10 mouse cellular contexts compared by ENCODE assay signal in the genomic region with DNA sequence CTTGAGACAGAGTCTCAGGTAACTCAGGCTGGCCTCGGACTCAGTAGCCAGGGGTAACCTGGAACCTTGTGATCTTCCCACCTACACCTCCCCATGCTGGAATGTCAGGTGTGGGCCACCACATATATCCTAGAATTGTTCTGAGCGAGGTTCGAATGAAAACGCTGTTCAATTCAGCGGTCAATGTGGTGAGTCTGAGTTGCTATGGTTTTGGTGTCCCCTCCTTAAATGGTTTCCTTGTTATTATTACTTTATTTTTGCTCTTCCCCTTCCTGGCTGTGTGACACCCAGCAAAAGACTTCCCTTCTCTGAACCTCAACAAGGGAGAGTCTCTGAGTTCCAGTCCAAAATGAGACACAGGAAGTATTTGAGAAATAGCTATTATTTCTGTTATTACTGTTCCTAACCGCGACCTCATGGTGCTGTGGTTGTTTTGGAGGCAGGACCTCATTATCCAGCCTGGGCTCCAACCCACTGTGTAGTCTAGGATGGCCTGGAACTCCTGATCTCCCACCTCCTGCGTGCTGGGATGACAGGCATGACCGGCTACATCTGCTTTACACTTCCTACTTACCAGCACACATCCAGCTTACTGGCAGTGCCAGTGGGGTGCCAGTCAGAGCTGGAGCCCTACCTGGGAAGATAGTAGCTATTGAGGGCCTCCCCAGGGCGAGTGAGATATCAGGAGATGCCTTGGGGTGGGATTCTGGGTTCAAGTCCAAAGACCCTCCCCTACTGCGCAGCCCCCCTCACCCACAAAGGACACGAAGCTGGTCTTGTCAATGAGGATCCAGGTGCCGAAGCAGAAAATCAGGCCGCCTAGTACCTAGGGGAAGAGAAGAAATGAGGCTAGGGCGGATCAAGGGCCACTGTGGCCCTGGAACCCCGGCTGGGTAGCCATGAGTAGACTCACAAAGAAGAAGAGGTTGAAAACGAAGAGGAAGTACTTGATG. TPM values are rescaled to one million over a fixed set of nuclear protein-coding genes. Genes with fewer than 3 reads are reported as not detected.
A peak's percentile ranks its signal among the peaks of the same experiment; 100 is the strongest.
DNase-seq lines count a peak whose midpoint lies in the region; ATAC-seq lines count a peak whose summit lies in the region.
"Had no signal": no experiment of that assay in that cellular context is flagged by ENCODE, and none has a peak within 500 bp of the region (broad histone marks: within the 10 kb centered on the region; RNA-seq: fewer than 3 reads in every experiment).

No protein-coding gene starts in this region.

- intact Hi-C loops in heart, postnatal 25 days (cut with DNase I), result no loop called here
- intact Hi-C loops in left cerebral cortex, postnatal 4 days (cut with DNase I), result no loop called here

- H3K4me3 ChIP-seq in heart, embryonic 10.5 days, result no peak overlapping the region
- H3K4me3 ChIP-seq: neural tube, embryonic 12.5 days had no signal

- 76% methylated on average over 17 of the region's 17 CpGs for WGBS in heart, embryonic 10.5 days

- peaks cover 53% of the 10 kb centered on the region for H3K27me3 ChIP-seq in heart, embryonic 10.5 days (ENCODE audit: insufficient read depth, poor library complexity, severe bottlenecking)

- ATAC-seq in erythroblast, adult 5-6 weeks (replicated peaks; ENCODE audit: low FRiP score, poor library complexity, severe bottlenecking), result 0 out of 2 replicates have a peak, but pooled peaks have one; percentile 4
- ATAC-seq in megakaryocyte, adult 5-6 weeks (ENCODE audit: poor library complexity, severe bottlenecking), result peak; percentile 37

- peak; percentile 70 for DNase-seq in heart, embryonic 10.5 days (ENCODE audit: low spot score)
- no peak for DNase-seq in heart, postnatal 25 days (ENCODE audit: low spot score)
- peak; percentile 39 for DNase-seq in CD4-positive helper T cell, adult 2 months (ENCODE audit: low read depth, low spot score)
- DNase-seq in left cerebral cortex, adult 18-20 months (ENCODE audit: low spot score in 2 of 2), result no peak
- no peak for DNase-seq in left cerebral cortex, postnatal 4 days
- no peak for DNase-seq in ovary, postnatal 36 days (ENCODE audit: low spot score)

- peaks cover 55% of the 10 kb centered on the region for H3K4me1 ChIP-seq in heart, embryonic 10.5 days

- no peaks in the 10 kb centered on the region for H3K9me3 ChIP-seq in heart, embryonic 10.5 days
- H3K9me3 ChIP-seq: neural tube, embryonic 12.5 days had no signal

- 0 out of 2 replicates have a peak overlapping the region, but pooled peaks have one; percentile 10 for H3K27ac ChIP-seq in heart, embryonic 10.5 days
- H3K27ac ChIP-seq: neural tube, embryonic 12.5 days had no signal

- peaks cover 2% of the 10 kb centered on the region for H3K36me3 ChIP-seq in heart, embryonic 10.5 days

RNA-seq across cellular contexts. Expression of gene Cd37, which starts 0.9 kb away (rescaled TPM):
- polyA plus RNA-seq in heart, embryonic 10.5 days (2016; fragmentation: Nextera tagmentation; extraction: Ambion mirVana), result 1.5 and 2.3 TPM in 2 replicates
- 1 to 10 TPM; 2.9 to 3.2 TPM for total RNA-seq in heart, postnatal 25 days (2021)
- total RNA-seq in erythroblast, adult 5-6 weeks (2015; ENCODE audit: low replicate concordance), result 38.9 and 50.1 TPM in 2 replicates
- 18.7 and 20.7 TPM in 2 replicates for total RNA-seq in erythroblast, adult 5-6 weeks (2017; ENCODE audit: low replicate concordance)
- total RNA-seq in megakaryocyte, adult 5-6 weeks (2015), result 105 and 111 TPM in 2 replicates
- 67.9 and 74.9 TPM in 2 replicates for total RNA-seq in megakaryocyte, adult 5-6 weeks (2017)
- 1 to 10 TPM; 4.8 to 5.3 TPM for total RNA-seq in left cerebral cortex, adult 18-20 months (2021)
- 1 to 10 TPM; 2.5 to 2.6 TPM for total RNA-seq in left cerebral cortex, postnatal 4 days (2021)

RNA-seq across cellular contexts. Expression of gene Slc6a16, which starts 2.9 kb away (rescaled TPM):
- 0.50 and 0.83 TPM in 2 replicates for polyA plus RNA-seq in heart, embryonic 10.5 days (2016; fragmentation: Nextera tagmentation; extraction: Ambion mirVana)
- not detected for total RNA-seq in heart, postnatal 25 days (2021)
- not detected in 2 replicates for total RNA-seq in erythroblast, adult 5-6 weeks (2015; ENCODE audit: low replicate concordance)
- total RNA-seq in erythroblast, adult 5-6 weeks (2017; ENCODE audit: low replicate concordance), result not detected in 2 replicates
- not detected in 2 replicates for total RNA-seq in megakaryocyte, adult 5-6 weeks (2015)
- total RNA-seq in megakaryocyte, adult 5-6 weeks (2017), result not detected in 2 replicates
- 1 to 10 TPM; 1.7 to 1.9 TPM for total RNA-seq in left cerebral cortex, adult 18-20 months (2021)
- 1 to 10 TPM; 1.2 to 1.8 TPM for total RNA-seq in left cerebral cortex, postnatal 4 days (2021)
- total RNA-seq: adrenal gland, postnatal 14 days had no signal

RNA-seq across cellular contexts. Expression of gene Tead2, which starts 22.5 kb away (rescaled TPM):
- 161 and 210 TPM in 2 replicates for polyA plus RNA-seq in heart, embryonic 10.5 days (2016; fragmentation: Nextera tagmentation; extraction: Ambion mirVana)
- 10 to 100 TPM in 1 of 2 experiments, 1 to 10 TPM in 1; 7.0 to 12.0 TPM for total RNA-seq in heart, postnatal 25 days (2021)
- not detected in 2 replicates for total RNA-seq in erythroblast, adult 5-6 weeks (2015; ENCODE audit: low replicate concordance)
- 0.42 and 0.51 TPM in 2 replicates for total RNA-seq in erythroblast, adult 5-6 weeks (2017; ENCODE audit: low replicate concordance)
- 0.07 TPM in 1 of 2 replicates, not detected in the other for total RNA-seq in megakaryocyte, adult 5-6 weeks (2015)
- not detected in 2 replicates for total RNA-seq in megakaryocyte, adult 5-6 weeks (2017)
- 1 to 10 TPM; 2.1 to 4.3 TPM for total RNA-seq in left cerebral cortex, adult 18-20 months (2021)
- 10 to 100 TPM; 15.1 to 17.6 TPM for total RNA-seq in left cerebral cortex, postnatal 4 days (2021)

RNA-seq across cellular contexts. Expression of gene Dkkl1, which starts 26.1 kb away (rescaled TPM):
- polyA plus RNA-seq in heart, embryonic 10.5 days (2016; fragmentation: Nextera tagmentation; extraction: Ambion mirVana), result 1.2 and 1.9 TPM in 2 replicates
- not detected for total RNA-seq in heart, postnatal 25 days (2021)
- total RNA-seq in erythroblast, adult 5-6 weeks (2015; ENCODE audit: low replicate concordance), result 6.3 and 20.8 TPM in 2 replicates
- total RNA-seq in erythroblast, adult 5-6 weeks (2017; ENCODE audit: low replicate concordance), result 0.56 TPM in 1 of 2 replicates, not detected in the other
- total RNA-seq in megakaryocyte, adult 5-6 weeks (2015), result 1.0 and 1.6 TPM in 2 replicates
- 1.1 and 5.0 TPM in 2 replicates for total RNA-seq in megakaryocyte, adult 5-6 weeks (2017)
- 10 to 100 TPM; 33.6 to 38.3 TPM for total RNA-seq in left cerebral cortex, adult 18-20 months (2021)
- total RNA-seq in left cerebral cortex, postnatal 4 days (2021), result 10 to 100 TPM; 14.5 to 18.3 TPM
- total RNA-seq: adrenal gland, postnatal 14 days had no signal

RNA-seq across cellular contexts. Expression of gene Ccdc155, which starts 33.3 kb away (rescaled TPM):
- 0.69 and 0.88 TPM in 2 replicates for polyA plus RNA-seq in heart, embryonic 10.5 days (2016; fragmentation: Nextera tagmentation; extraction: Ambion mirVana)
- total RNA-seq in heart, postnatal 25 days (2021), result not detected
- total RNA-seq in erythroblast, adult 5-6 weeks (2015; ENCODE audit: low replicate concordance), result not detected in 2 replicates
- total RNA-seq in erythroblast, adult 5-6 weeks (2017; ENCODE audit: low replicate concordance), result not detected in 2 replicates
- not detected in 2 replicates for total RNA-seq in megakaryocyte, adult 5-6 weeks (2015)
- total RNA-seq in megakaryocyte, adult 5-6 weeks (2017), result not detected in 2 replicates
- 1 to 10 TPM; 4.9 to 9.7 TPM for total RNA-seq in left cerebral cortex, adult 18-20 months (2021)
- total RNA-seq in left cerebral cortex, postnatal 4 days (2021), result 1 to 10 TPM; 1.1 to 1.9 TPM

Comparison
In these comparisons a context has a peak if more than half of its experiments do, and no peak if none do; other contexts are left out.
1. DNase-seq: peak in heart, embryonic 10.5 days (single experiment) and CD4-positive helper T cell, adult 2 months (single experiment); none in heart, postnatal 25 days (single experiment), left cerebral cortex, adult 18-20 months (0 of 2), left cerebral cortex, postnatal 4 days (single experiment) and ovary, postnatal 36 days (single experiment).